In the genomic region with DNA sequence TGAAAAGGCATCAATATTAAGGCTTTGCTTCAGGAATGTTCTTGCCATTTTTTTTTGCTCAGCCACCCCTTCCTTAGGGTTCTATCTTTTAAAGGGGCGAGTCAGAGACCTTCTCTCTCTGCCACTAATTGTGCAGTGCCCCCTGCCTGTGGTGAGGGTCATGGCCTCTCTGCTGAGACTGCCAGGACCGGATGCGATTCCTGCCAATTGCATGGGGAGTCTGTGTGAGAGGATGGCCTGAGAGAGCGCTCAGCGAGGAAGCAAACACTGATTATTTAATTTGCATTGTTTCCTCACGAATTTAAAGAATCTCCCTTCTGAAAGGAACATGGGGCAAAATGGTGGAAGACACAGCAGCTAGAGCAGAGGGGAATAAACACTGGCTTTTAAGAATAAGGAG, we compare ENCODE assay signal across 12 mouse cellular contexts.
DNase-seq lines count a peak whose midpoint lies in the region; ATAC-seq and TF ChIP-seq lines count a peak whose summit lies in the region.
"Had no signal": no experiment of that assay in that cellular context is flagged by ENCODE, and none has a peak within 500 bp of the region (broad histone marks: within the 10 kb centered on the region; RNA-seq: fewer than 3 reads in every experiment).

No protein-coding gene starts in this region.

- H3K36me3 ChIP-seq in liver, embryonic 14.5 days (replicated peaks; ENCODE audit: control insufficient read depth, insufficient read depth, low read depth) = no peaks in the 10 kb centered on the region
- H3K36me3 ChIP-seq in liver, embryonic 12.5 days = no peaks in the 10 kb centered on the region
- H3K36me3 ChIP-seq in hindbrain, embryonic 14.5 days (replicated peaks; ENCODE audit: control insufficient read depth, insufficient read depth) = no peaks in the 10 kb centered on the region
- H3K36me3 ChIP-seq in midbrain, embryonic 14.5 days (ENCODE audit: control insufficient read depth, insufficient read depth, low read length) = no peaks in the 10 kb centered on the region
- H3K36me3 ChIP-seq: limb, embryonic 13.5 days had no signal

- H3K27ac ChIP-seq in liver, embryonic 14.5 days = no peak overlapping the region
- no peak overlapping the region for H3K27ac ChIP-seq in liver, embryonic 12.5 days
- no peak overlapping the region for H3K27ac ChIP-seq in hindbrain, embryonic 14.5 days
- peak overlapping the region; percentile 73 for H3K27ac ChIP-seq in midbrain, embryonic 14.5 days (replicated peaks; ENCODE audit: low read depth, low read length)
- H3K27ac ChIP-seq: limb, embryonic 13.5 days had no signal

- no peaks in the 10 kb centered on the region for H3K27me3 ChIP-seq in liver, embryonic 14.5 days (ENCODE audit: control insufficient read depth, insufficient read depth, low read length)
- H3K27me3 ChIP-seq in liver, embryonic 12.5 days (replicated peaks) = no peaks in the 10 kb centered on the region
- H3K27me3 ChIP-seq in hindbrain, embryonic 14.5 days (ENCODE audit: control insufficient read depth, insufficient read depth, low read length) = no peaks in the 10 kb centered on the region
- no peaks in the 10 kb centered on the region for H3K27me3 ChIP-seq in midbrain, embryonic 14.5 days (ENCODE audit: control insufficient read depth, insufficient read depth, low read length)
- H3K27me3 ChIP-seq: limb, embryonic 13.5 days had no signal

- no peak for TF ChIP-seq EP300 in liver, embryonic 14.5 days (IDR thresholded peaks at IDR 0.05; ENCODE audit: low read depth)

- peak; percentile 24 for DNase-seq in cerebellum, postnatal 14 days
- no peak for DNase-seq in cerebellum, postnatal 36 days
- no peak for DNase-seq in liver, embryonic 14.5 days (ENCODE audit: low read depth in 3 of 3, low spot score in 3 of 3)
- no peak for DNase-seq in hindbrain, embryonic 14.5 days (ENCODE audit: low spot score)
- peak; percentile 29 for DNase-seq in midbrain, embryonic 14.5 days
- no peak for DNase-seq in spleen, postnatal 10 days (ENCODE audit: low spot score in 2 of 2)
- DNase-seq in spleen, adult 12 weeks (ENCODE audit: low spot score) = no peak
- DNase-seq: gastrocnemius, postnatal 25 days; kidney, adult 2 months; retina, postnatal 1 day had no signal

- H3K9ac ChIP-seq in liver, embryonic 14.5 days (replicated peaks) = no peak overlapping the region
- H3K9ac ChIP-seq in liver, embryonic 12.5 days = no peak overlapping the region
- H3K9ac ChIP-seq in hindbrain, embryonic 14.5 days = no peak overlapping the region
- no peak overlapping the region for H3K9ac ChIP-seq in midbrain, embryonic 14.5 days (replicated peaks; ENCODE audit: low read length)
- H3K9ac ChIP-seq: limb, embryonic 13.5 days had no signal

- H3K4me3 ChIP-seq in liver, embryonic 14.5 days (ENCODE audit: insufficient read depth in 1 of 2, low read depth in 2 of 2, low read length in 2 of 2) = no peak overlapping the region
- H3K4me3 ChIP-seq in liver, embryonic 12.5 days = no peak overlapping the region
- no peak overlapping the region for H3K4me3 ChIP-seq in hindbrain, embryonic 14.5 days (replicated peaks; ENCODE audit: low read length)
- no peak overlapping the region for H3K4me3 ChIP-seq in midbrain, embryonic 14.5 days (replicated peaks; ENCODE audit: low read depth, low read length)
- H3K4me3 ChIP-seq: limb, embryonic 13.5 days had no signal

- no peak for ATAC-seq in liver, embryonic 14.5 days (ENCODE audit: insufficient read depth)
- ATAC-seq in liver, embryonic 12.5 days = no peak
- peak; percentile 62; the same call in 1 of the 2 replicates for ATAC-seq in hindbrain, embryonic 14.5 days (ENCODE audit: low FRiP score)
- ATAC-seq in midbrain, embryonic 14.5 days (ENCODE audit: low FRiP score, low TSS enrichment) = peak; percentile 27; the same call in 1 of the 2 replicates

- peak; percentile 23; the same call in 1 of the 2 replicates for TF ChIP-seq CTCF in liver, embryonic 14.5 days (IDR thresholded peaks at IDR 0.05; ENCODE audit: low read depth)

- H3K4me2 ChIP-seq in liver, embryonic 14.5 days (ENCODE audit: low read depth) = no peak overlapping the region
- no peak overlapping the region for H3K4me2 ChIP-seq in liver, embryonic 12.5 days
- H3K4me2 ChIP-seq in hindbrain, embryonic 14.5 days (replicated peaks) = no peak overlapping the region
- no peak overlapping the region for H3K4me2 ChIP-seq in midbrain, embryonic 14.5 days (ENCODE audit: low read length)
- H3K4me2 ChIP-seq: limb, embryonic 13.5 days had no signal

- no peaks in the 10 kb centered on the region for H3K9me3 ChIP-seq in liver, embryonic 14.5 days (ENCODE audit: control insufficient read depth, low read length)
- no peaks in the 10 kb centered on the region for H3K9me3 ChIP-seq in liver, embryonic 12.5 days (replicated peaks)
- H3K9me3 ChIP-seq in hindbrain, embryonic 14.5 days (ENCODE audit: control insufficient read depth, low read length) = no peaks in the 10 kb centered on the region
- H3K9me3 ChIP-seq in midbrain, embryonic 14.5 days (ENCODE audit: control insufficient read depth, low read length) = no peaks in the 10 kb centered on the region
- H3K9me3 ChIP-seq: limb, embryonic 13.5 days had no signal

- WGBS in liver, embryonic 14.5 days (ENCODE audit: insufficient replicate concordance) = 52% methylated on average over 6 of the region's 6 CpGs
- WGBS in liver, embryonic 12.5 days (ENCODE audit: insufficient replicate concordance) = 45% methylated on average over 6 of the region's 6 CpGs
- WGBS in hindbrain, embryonic 14.5 days = 31% methylated on average over 6 of the region's 6 CpGs
- 36% methylated on average over 6 of the region's 6 CpGs for WGBS in midbrain, embryonic 14.5 days

- H3K4me1 ChIP-seq in liver, embryonic 14.5 days (replicated peaks; ENCODE audit: control insufficient read depth in 2 of 2, insufficient read depth in 2 of 2, low read length in 1 of 2) = no peaks in the 10 kb centered on the region
- H3K4me1 ChIP-seq in liver, embryonic 12.5 days = no peaks in the 10 kb centered on the region
- H3K4me1 ChIP-seq in hindbrain, embryonic 14.5 days (replicated peaks; ENCODE audit: control insufficient read depth, insufficient read depth, low read length) = no peaks in the 10 kb centered on the region
- no peaks in the 10 kb centered on the region for H3K4me1 ChIP-seq in midbrain, embryonic 14.5 days (ENCODE audit: control insufficient read depth, insufficient read depth, low read length)

Comparison
In these comparisons a context has a peak if more than half of its experiments do, and no peak if none do; other contexts are left out.
1. DNase-seq: peak in cerebellum, postnatal 14 days (2 of 2) and midbrain, embryonic 14.5 days (single experiment); none in cerebellum, postnatal 36 days (0 of 2), liver, embryonic 14.5 days (0 of 3), hindbrain, embryonic 14.5 days (single experiment), spleen, postnatal 10 days (0 of 2) and spleen, adult 12 weeks (single experiment).
2. ATAC-seq: peak in hindbrain, embryonic 14.5 days (single experiment) and midbrain, embryonic 14.5 days (single experiment); none in liver, embryonic 14.5 days (single experiment) and liver, embryonic 12.5 days (single experiment).